Mouse (Mus musculus) thymus, adult 2 months (tissue): ENCODE measurements around the gene Themis. TPM values are rescaled to one million over a fixed set of nuclear protein-coding genes. Genes with fewer than 3 reads are reported as not detected.
A peak's percentile ranks its signal among the peaks of the same experiment; 100 is the strongest.

ENCODE experiments used
- DNase-seq: peaks from one replicate; pipeline ENCODE4 v3.0.0; 2021
- H3K27ac ChIP-seq: fragments of 200-500 bp; 2 replicates; pipeline ENCODE4 v1.5.1; 2012; ENCODE audit warnings: low read length, control low read depth; ENCODE audit not compliant: control insufficient read depth, insufficient read depth
- H3K27me3 ChIP-seq: fragments of 200-500 bp; 2 replicates; pipeline ENCODE4 v1.6.1; 2012; ENCODE audit warnings: mild to moderate bottlenecking, low read length, moderate library complexity, mixed read lengths; ENCODE audit not compliant: control insufficient read depth, insufficient read depth
- H3K36me3 ChIP-seq: fragments of 200-500 bp; 2 replicates; pipeline ENCODE4 v1.6.1; 2012; ENCODE audit warnings: mild to moderate bottlenecking, low read length, moderate library complexity; ENCODE audit not compliant: control insufficient read depth, insufficient read depth
- H3K4me1 ChIP-seq: fragments of 200-500 bp; replicated peaks from 2 replicates; pipeline ENCODE4 v1.6.1; 2012; ENCODE audit warnings: low read length; ENCODE audit not compliant: control insufficient read depth, insufficient read depth
- H3K4me3 ChIP-seq: fragments of 200-500 bp; 2 replicates; pipeline ENCODE4 v1.5.1; 2012; ENCODE audit warnings: mild to moderate bottlenecking, low read length, control low read depth, moderate library complexity; ENCODE audit not compliant: control insufficient read depth, insufficient read depth
- CTCF ChIP-seq: fragments of 200-500 bp; IDR thresholded peaks from 2 replicates; pipeline ENCODE4 v1.5.1; 2012; ENCODE audit warnings: mild to moderate bottlenecking, control low read depth, low read length, moderate library complexity, borderline replicate concordance; ENCODE audit not compliant: control insufficient read depth, poor library complexity, insufficient read depth; ENCODE audit errors: extremely low read depth
- POLR2A ChIP-seq: fragments of 200-500 bp; IDR thresholded peaks from 2 replicates; pipeline ENCODE4 v1.6.1; 2012; ENCODE audit warnings: mild to moderate bottlenecking, low read length, control low read depth, moderate library complexity; ENCODE audit not compliant: control insufficient read depth, poor library complexity, insufficient read depth; ENCODE audit errors: extremely low read depth
- WGBS: fragments of 180-500 bp; shearing (Covaris S2); methylation state at CpG from one replicate; pipeline ENCODE4 v1.1.7; 2018; 5-methylcytosine and 5-hydroxymethylcytosine counted together
- polyA plus RNA-seq: library from polyadenylated mRNA; depleted of rRNA; stranded (reverse); fragments of >200 nt; gene quantifications from 2 replicates; pipeline ENCODE4 v1.2.3, GENCODE M21; 2012

The Themis gene
- polyA plus RNA-seq, 1 experiment: 51.7 TPM

- Histone ChIP-seq H3K4me1 (peaks cover 7% of the 10 kb centered on the region), H3K4me3 (no peak overlapping the region), H3K27me3 (no peaks in the 10 kb centered on the region), H3K27ac (no peak overlapping the region), H3K36me3 (peaks cover 20% of the 10 kb centered on the region)
- no peak for DNase-seq
- no peak for TF ChIP-seq CTCF
- no peak for TF ChIP-seq POLR2A
Measured at GRCm38 (mm10) chr10:28698175-28698574, 30.0 kb downstream of the Themis start.

GRCm38 (mm10) chr10:28721828-28722227, 53.7 kb downstream of the Themis start:
- Histone ChIP-seq H3K36me3 (peaks cover 60% of the 10 kb centered on the region), H3K27me3 (no peaks in the 10 kb centered on the region), H3K27ac (no peak overlapping the region), H3K4me3 (no peak overlapping the region), H3K4me1 (peaks cover 7% of the 10 kb centered on the region)
- DNase-seq: no peak
- 91% methylated on average over 3 of the region's 3 CpGs for WGBS
- no peak for TF ChIP-seq CTCF
- TF ChIP-seq POLR2A: no peak

DNA sequence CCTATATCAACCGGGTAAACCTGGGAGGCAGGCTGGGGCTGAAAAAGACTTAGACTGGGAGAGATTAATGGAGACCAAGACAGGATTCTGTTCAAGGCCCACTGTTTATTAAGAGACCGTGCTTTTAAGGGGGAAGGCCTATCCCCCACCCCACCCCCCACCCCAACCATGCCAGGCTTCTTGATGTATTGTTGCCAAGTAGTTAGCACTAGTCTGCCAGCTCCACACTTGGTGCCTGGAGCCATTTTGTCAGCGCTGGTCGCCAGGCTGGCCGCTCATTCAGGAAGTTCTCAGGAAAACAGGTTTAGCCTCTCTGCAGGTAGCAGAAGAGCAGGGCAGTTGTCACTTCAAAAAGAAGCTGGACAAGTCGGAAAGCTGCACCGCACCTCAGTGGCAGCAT, 55.1 kb downstream of the Themis start:
- TF ChIP-seq POLR2A (no peak), CTCF (no peak)
- no peak overlapping the region for H3K27ac ChIP-seq
- 97% methylated on average over 7 of the region's 7 CpGs for whole genome bisulfite sequencing
- no peak for DNase-seq
- peaks cover 57% of the 10 kb centered on the region for H3K36me3 ChIP-seq
- H3K27me3 ChIP-seq: no peaks in the 10 kb centered on the region
- peaks cover 7% of the 10 kb centered on the region for H3K4me1 ChIP-seq
- H3K4me3 ChIP-seq: no peak overlapping the region

DNA sequence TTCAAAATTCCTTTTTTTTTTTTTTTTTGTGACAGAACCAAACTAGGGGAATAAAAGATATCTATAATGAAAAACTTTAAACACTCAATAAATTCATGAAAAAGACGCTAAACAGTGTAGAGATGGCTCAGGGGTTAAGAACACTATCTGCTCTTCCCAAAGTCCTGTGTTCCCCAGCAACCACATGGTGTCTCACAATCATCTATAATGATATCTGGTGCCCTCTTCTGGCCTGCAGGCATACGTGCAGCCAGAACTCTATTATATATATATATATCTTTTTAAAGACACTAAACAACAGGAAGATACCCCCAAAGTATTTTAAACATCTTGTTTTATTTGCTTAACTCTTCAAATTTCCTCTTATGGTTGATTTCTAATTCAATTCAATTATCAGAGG, 62.0 kb downstream of the Themis start:
- H3K4me3 ChIP-seq: no peak overlapping the region
- DNase-seq: peak; percentile 57
- no peak overlapping the region for H3K27ac ChIP-seq
- no peaks in the 10 kb centered on the region for H3K27me3 ChIP-seq
- peaks cover 37% of the 10 kb centered on the region for H3K36me3 ChIP-seq
- WGBS: 5% methylated on average over 2 of the region's 2 CpGs
- peaks cover 5% of the 10 kb centered on the region for H3K4me1 ChIP-seq
- TF ChIP-seq POLR2A: no peak
- no peak for TF ChIP-seq CTCF

GRCm38 (mm10) chr10:28737953-28738352, 69.8 kb downstream of the Themis start:
- 95% methylated on average over 1 of the region's 1 CpGs for WGBS
- no peak overlapping the region for H3K4me3 ChIP-seq
- no peaks in the 10 kb centered on the region for H3K27me3 ChIP-seq
- H3K27ac ChIP-seq: no peak overlapping the region
- no peak for DNase-seq
- peaks cover 61% of the 10 kb centered on the region for H3K36me3 ChIP-seq
- no peak for TF ChIP-seq CTCF
- TF ChIP-seq POLR2A: no peak
- H3K4me1 ChIP-seq: no peaks in the 10 kb centered on the region

DNA sequence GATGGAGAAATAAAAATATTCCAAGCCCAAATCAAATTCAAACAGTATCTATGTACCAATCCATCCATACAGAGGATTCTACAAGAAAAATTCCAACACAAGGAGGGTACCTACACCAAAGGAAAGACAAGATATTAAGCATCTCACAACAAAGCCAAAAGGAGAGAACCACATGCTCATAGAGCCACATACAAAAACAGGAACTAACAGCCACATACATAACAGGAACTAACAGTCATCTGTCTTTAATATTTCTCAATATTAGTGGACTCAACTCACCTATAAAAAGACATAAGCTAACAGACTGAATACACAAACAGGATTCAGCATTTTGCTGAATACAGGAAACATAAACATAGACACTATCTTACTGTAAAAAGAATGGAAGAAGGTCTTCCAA, 78.3 kb downstream of the Themis start:
- H3K36me3 ChIP-seq: peaks cover 21% of the 10 kb centered on the region
- H3K27ac ChIP-seq: no peak overlapping the region
- no peaks in the 10 kb centered on the region for H3K27me3 ChIP-seq
- TF ChIP-seq CTCF (no peak), POLR2A (no peak)
- no peak for DNase-seq
- no peak overlapping the region for H3K4me3 ChIP-seq
- no peaks in the 10 kb centered on the region for H3K4me1 ChIP-seq

DNA sequence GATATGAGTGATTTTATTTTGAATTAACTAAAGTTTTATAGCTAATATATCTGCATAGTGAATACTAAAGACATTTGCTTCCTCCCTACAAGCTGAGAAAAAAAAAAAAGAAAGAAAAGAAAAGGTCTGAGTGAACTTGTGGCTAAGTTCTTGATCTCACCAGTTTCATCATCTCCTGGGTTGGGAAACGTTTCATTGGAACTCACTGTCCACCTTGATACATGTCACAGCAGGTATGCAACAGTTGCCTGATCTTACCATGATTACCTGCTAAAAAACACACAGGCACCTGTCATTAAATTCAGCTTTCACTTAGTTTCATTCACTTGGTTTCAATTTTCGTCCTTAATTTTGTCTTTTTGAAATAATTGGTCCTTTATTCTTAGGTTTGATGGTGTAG, 85.2 kb downstream of the Themis start:
- no peak for DNase-seq
- TF ChIP-seq POLR2A (no peak), CTCF (no peak)
- no peak overlapping the region for H3K4me3 ChIP-seq
- H3K27ac ChIP-seq: no peak overlapping the region
- H3K4me1 ChIP-seq: no peaks in the 10 kb centered on the region
- WGBS: 82% methylated on average over 2 of the region's 2 CpGs
- H3K36me3 ChIP-seq: peaks cover 38% of the 10 kb centered on the region
- H3K27me3 ChIP-seq: no peaks in the 10 kb centered on the region

- no peaks in the 10 kb centered on the region for H3K27me3 ChIP-seq
- peaks cover 49% of the 10 kb centered on the region for H3K36me3 ChIP-seq
- TF ChIP-seq POLR2A: no peak
- no peak for DNase-seq
- H3K27ac ChIP-seq: no peak overlapping the region
- no peaks in the 10 kb centered on the region for H3K4me1 ChIP-seq
- H3K4me3 ChIP-seq: no peak overlapping the region
Measured at GRCm38 (mm10) chr10:28754927-28755326, 86.8 kb downstream of the Themis start.
